Mouse (Mus musculus): ENCODE data around the gene Gpr12. TPM values are rescaled to one million over a fixed set of nuclear protein-coding genes. Genes with fewer than 3 reads are reported as not detected.
"Not testable (repeated sequence)": the region's sequence is repeated elsewhere in the genome, so short reads cannot be mapped to it uniquely, and the experiment has no call there.

The Gpr12 gene
- polyA plus RNA-seq, 1 experiment from 2014 or later = not detected

DNA sequence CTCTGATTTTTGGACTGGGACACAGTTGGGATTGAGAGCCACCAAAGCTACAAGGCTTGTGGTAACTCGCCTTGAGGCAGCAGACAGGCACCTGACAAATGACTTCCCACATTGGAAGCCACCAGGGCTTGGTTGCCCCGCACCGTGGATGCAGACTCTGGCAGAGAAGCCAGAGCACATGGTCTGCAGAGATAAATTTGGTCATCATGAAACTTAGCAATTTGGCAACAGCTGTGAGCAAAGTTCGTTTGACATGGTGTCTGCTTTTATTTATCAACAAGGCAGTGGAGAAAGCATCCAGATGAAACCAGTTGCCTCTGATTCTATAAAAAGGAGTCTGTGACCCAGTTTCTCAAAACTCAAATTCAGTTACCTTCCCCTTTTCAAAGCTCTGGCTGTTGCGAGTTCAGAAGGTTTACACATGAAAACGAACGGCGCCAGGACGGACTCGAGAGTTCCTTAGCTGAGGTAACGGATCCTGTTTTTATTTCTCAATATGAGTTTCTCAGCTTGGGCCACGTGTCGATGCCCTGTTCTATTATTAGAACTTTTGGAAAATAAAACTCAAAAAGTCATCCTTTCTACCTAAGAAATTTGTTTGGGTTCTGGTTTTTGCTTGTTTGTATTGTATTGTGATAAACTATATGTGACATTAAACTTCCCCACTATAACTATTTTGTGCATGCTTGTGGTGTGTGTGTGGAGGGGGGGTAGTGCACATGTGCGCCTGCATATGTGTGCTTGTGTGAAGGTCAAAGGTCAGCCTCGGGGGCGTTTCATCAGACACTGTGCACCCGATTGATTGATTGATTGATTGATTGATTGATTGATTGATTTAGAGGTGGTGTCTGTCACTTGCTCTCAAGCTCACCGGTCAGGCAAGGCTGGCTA is 11.8 kb upstream of the Gpr12 start:
- no peaks in the 10 kb centered on the region; the same call in 1 of the 2 replicates for H3K9me3 ChIP-seq (replicated peaks; ENCODE audit: control insufficient read depth, low read length)
- no peaks in the 10 kb centered on the region for H3K4me1 ChIP-seq (ENCODE audit: control insufficient read depth, insufficient read depth, low read length)
- H3K27ac ChIP-seq (ENCODE audit: low read depth, low read length) = no peak overlapping the region
- no peak overlapping the region for H3K4me2 ChIP-seq
- H3K9ac ChIP-seq (ENCODE audit: low read depth, low read length) = no peak overlapping the region
- WGBS (ENCODE audit: insufficient replicate concordance) = 74% methylated on average over 18 of the region's 18 CpGs
- ATAC-seq (replicated peaks; ENCODE audit: insufficient number of reproducible peaks, low FRiP score, low TSS enrichment) = no peak
- H3K27me3 ChIP-seq (ENCODE audit: control insufficient read depth, insufficient read depth, low read length) = no peaks in the 10 kb centered on the region
- H3K36me3 ChIP-seq (ENCODE audit: control insufficient read depth, insufficient read depth, low read length) = no peaks in the 10 kb centered on the region
- H3K4me3 ChIP-seq (ENCODE audit: low read depth, low read length) = no peak overlapping the region

DNA sequence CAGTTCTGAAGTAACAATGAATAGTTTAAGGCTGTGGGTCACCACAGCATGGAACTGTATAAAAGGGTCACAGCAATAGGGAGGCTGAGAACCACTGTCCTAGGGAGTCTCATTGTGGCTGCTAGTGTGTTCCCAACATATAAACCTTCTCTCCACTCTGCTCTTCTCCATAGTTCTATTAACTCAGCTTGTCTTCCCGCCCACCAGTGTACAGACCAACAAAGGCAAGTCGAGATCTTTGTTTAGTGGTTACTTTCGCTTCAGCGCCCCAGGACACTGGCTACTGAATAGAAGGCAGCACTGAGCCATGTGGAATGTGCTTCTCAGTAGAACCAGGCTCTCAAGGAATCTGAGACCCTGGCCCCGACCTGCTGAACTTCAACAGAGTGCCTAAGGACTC is 7.5 kb upstream of the Gpr12 start:
- no peak overlapping the region for H3K4me2 ChIP-seq
- no peak overlapping the region for H3K27ac ChIP-seq (ENCODE audit: low read depth, low read length)
- H3K36me3 ChIP-seq (ENCODE audit: control insufficient read depth, insufficient read depth, low read length) = no peaks in the 10 kb centered on the region
- WGBS (ENCODE audit: insufficient replicate concordance) = 68% methylated on average over 5 of the region's 5 CpGs
- H3K27me3 ChIP-seq (ENCODE audit: control insufficient read depth, insufficient read depth, low read length) = no peaks in the 10 kb centered on the region
- no peak for ATAC-seq (replicated peaks; ENCODE audit: insufficient number of reproducible peaks, low FRiP score, low TSS enrichment)
- no peaks in the 10 kb centered on the region for H3K4me1 ChIP-seq (ENCODE audit: control insufficient read depth, insufficient read depth, low read length)
- H3K9me3 ChIP-seq (replicated peaks; ENCODE audit: control insufficient read depth, low read length) = no peaks in the 10 kb centered on the region; the same call in 1 of the 2 replicates
- H3K9ac ChIP-seq (ENCODE audit: low read depth, low read length) = no peak overlapping the region
- no peak overlapping the region for H3K4me3 ChIP-seq (ENCODE audit: low read depth, low read length)

DNA sequence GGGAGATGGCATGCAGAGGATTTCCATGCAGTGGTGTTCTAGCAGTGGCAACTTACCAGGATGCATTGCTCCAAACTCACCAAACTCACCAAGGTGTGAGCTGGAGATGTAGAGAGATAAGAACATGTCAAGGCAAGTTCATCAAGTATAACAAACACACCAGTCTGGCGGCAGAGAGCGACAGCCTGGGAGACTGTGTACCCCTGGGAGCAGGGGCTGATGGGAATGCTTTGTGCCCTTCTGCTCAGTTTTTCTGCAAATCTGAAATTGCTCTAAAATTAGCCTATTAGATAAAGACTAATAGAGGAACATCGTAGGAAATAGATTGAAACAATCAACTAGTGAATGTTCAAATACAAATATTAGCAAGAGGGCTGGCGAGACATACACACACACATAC is 6.6 kb upstream of the Gpr12 start:
- H3K9ac ChIP-seq (ENCODE audit: low read depth, low read length) = no peak overlapping the region
- no peak overlapping the region for H3K27ac ChIP-seq (ENCODE audit: low read depth, low read length)
- H3K4me1 ChIP-seq (ENCODE audit: control insufficient read depth, insufficient read depth, low read length) = no peaks in the 10 kb centered on the region
- H3K4me2 ChIP-seq = no peak overlapping the region
- no peaks in the 10 kb centered on the region; the same call in 1 of the 2 replicates for H3K9me3 ChIP-seq (replicated peaks; ENCODE audit: control insufficient read depth, low read length)
- ATAC-seq (replicated peaks; ENCODE audit: insufficient number of reproducible peaks, low FRiP score, low TSS enrichment) = no peak
- 84% methylated on average over 4 of the region's 4 CpGs for WGBS (ENCODE audit: insufficient replicate concordance)
- no peaks in the 10 kb centered on the region for H3K36me3 ChIP-seq (ENCODE audit: control insufficient read depth, insufficient read depth, low read length)
- H3K4me3 ChIP-seq (ENCODE audit: low read depth, low read length) = no peak overlapping the region
- peaks cover 5% of the 10 kb centered on the region for H3K27me3 ChIP-seq (ENCODE audit: control insufficient read depth, insufficient read depth, low read length)

DNA sequence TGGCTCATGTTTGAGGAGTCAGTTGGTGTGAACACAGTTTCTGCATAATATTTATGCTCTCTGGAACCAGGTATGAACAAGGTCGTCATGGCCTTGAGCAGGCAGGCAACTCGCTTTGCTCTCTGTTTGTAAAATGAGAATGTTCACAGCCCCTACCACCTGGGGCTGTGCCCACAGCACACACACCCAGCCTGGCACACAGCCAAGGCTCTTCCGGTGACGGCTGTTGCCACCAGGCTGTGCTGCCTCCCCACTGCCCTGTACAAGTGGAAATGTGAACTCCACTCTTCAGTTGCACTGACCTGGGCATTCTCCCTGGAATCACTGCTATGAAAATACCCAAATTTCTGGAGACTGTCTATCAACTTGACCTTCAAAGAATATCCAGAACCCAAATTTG is 5.9 kb upstream of the Gpr12 start:
- Histone ChIP-seq H3K9ac (ENCODE audit: low read depth, low read length) (no peak overlapping the region), H3K27me3 (ENCODE audit: control insufficient read depth, insufficient read depth, low read length) (peaks cover 12% of the 10 kb centered on the region), H3K4me1 (ENCODE audit: control insufficient read depth, insufficient read depth, low read length) (no peaks in the 10 kb centered on the region), H3K36me3 (ENCODE audit: control insufficient read depth, insufficient read depth, low read length) (no peaks in the 10 kb centered on the region), H3K4me2 (no peak overlapping the region), H3K4me3 (ENCODE audit: low read depth, low read length) (no peak overlapping the region), H3K9me3 (replicated peaks; ENCODE audit: control insufficient read depth, low read length) (no peaks in the 10 kb centered on the region; the same call in 1 of the 2 replicates), H3K27ac (ENCODE audit: low read depth, low read length) (no peak overlapping the region)
- WGBS (ENCODE audit: insufficient replicate concordance) = 73% methylated on average over 4 of the region's 4 CpGs
- ATAC-seq (replicated peaks; ENCODE audit: insufficient number of reproducible peaks, low FRiP score, low TSS enrichment) = no peak

DNA sequence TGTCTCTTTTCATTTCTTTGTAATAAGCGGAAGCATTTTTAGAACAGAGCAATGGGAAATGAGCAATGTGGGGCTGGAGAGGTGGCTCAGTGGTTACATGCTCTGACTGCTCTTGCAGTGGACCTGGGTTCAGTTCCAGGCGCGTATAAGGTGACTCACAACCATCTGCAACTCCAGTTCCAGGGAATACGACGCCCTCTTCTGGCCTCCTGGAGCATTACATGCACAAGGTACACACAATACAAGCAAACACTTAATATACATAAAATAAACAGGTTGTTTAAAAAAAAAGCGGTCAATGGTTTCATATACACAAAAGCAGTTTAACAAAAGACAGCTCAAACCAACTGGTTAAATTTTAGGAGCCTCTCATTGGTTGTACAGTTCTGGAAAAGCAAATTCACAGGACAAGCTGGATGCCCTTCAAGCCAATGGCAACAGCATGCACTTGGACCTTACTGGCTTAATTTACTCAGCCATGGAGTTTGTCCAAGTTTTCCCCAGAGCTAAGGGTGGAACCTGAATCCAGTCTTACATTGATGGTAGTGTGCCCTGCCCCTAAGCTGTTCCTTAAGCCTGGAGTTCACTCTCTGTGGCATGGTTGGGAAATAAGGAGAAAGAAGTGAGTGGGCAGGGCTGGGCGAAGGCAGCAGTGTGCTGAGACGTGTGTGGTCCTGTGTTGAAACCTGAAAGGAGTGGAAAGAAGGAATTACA is 1.5 kb upstream of the Gpr12 start:
- no peak overlapping the region for H3K4me3 ChIP-seq (ENCODE audit: low read depth, low read length)
- H3K36me3 ChIP-seq (ENCODE audit: control insufficient read depth, insufficient read depth, low read length) = no peaks in the 10 kb centered on the region
- no peaks in the 10 kb centered on the region for H3K4me1 ChIP-seq (ENCODE audit: control insufficient read depth, insufficient read depth, low read length)
- H3K27ac ChIP-seq (ENCODE audit: low read depth, low read length) = no peak overlapping the region
- H3K9me3 ChIP-seq (replicated peaks; ENCODE audit: control insufficient read depth, low read length) = no peaks in the 10 kb centered on the region
- H3K27me3 ChIP-seq (ENCODE audit: control insufficient read depth, insufficient read depth, low read length) = peaks cover 43% of the 10 kb centered on the region
- H3K4me2 ChIP-seq = no peak overlapping the region
- 60% methylated on average over 8 of the region's 8 CpGs for WGBS (ENCODE audit: insufficient replicate concordance)
- ATAC-seq (replicated peaks; ENCODE audit: insufficient number of reproducible peaks, low FRiP score, low TSS enrichment) = no peak
- H3K9ac ChIP-seq (ENCODE audit: low read depth, low read length) = no peak overlapping the region

DNA sequence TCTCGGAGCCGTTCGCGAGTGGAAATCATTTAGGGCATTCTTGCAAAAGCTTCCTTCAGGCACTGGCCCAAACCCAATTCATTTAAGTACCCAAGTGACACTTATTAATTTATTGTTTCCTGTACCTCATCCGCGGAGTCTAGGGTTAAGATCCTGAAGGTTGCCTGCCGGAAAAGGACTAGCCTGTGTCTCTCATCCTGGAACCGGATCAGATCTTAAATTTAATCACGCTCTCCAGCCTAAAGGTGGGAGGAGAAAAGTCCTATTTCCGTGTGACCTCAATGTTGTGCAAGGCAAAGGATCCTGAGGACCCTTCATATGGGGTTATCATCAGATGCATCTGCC is 240 bp upstream of the Gpr12 start:
- peaks cover 43% of the 10 kb centered on the region for H3K27me3 ChIP-seq (ENCODE audit: control insufficient read depth, insufficient read depth, low read length)
- H3K4me3 ChIP-seq (ENCODE audit: low read depth, low read length) = peak overlapping the region; percentile 56
- 11% methylated on average over 10 of the region's 10 CpGs for WGBS (ENCODE audit: insufficient replicate concordance)

DNA sequence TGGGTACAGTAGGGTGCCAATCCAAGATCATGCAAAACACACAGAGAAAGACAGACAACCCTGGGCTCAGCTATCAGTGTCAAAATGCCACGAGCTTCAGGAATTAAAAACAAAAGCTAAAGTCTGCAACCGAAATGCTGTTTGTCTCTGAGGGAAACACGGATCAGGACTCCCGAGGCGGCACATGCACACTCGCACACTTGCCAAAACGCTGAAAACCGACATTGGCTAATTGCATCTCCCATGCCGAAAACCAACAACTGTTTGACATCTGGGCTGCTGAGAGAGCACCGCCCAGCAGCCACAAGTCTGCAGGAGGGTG is 922 bp downstream of the Gpr12 start:
- WGBS (ENCODE audit: insufficient replicate concordance) = 9% methylated on average over 10 of the region's 10 CpGs
- ATAC-seq (replicated peaks; ENCODE audit: insufficient number of reproducible peaks, low FRiP score, low TSS enrichment) = no peak
- Histone ChIP-seq H3K4me3 (ENCODE audit: low read depth, low read length) (peak overlapping the region; percentile 56), H3K4me1 (ENCODE audit: control insufficient read depth, insufficient read depth, low read length) (no peaks in the 10 kb centered on the region), H3K27ac (ENCODE audit: low read depth, low read length) (no peak overlapping the region), H3K4me2 (peak overlapping the region; percentile 92), H3K36me3 (ENCODE audit: control insufficient read depth, insufficient read depth, low read length) (no peaks in the 10 kb centered on the region), H3K9me3 (replicated peaks; ENCODE audit: control insufficient read depth, low read length) (no peaks in the 10 kb centered on the region), H3K27me3 (ENCODE audit: control insufficient read depth, insufficient read depth, low read length) (peaks cover 43% of the 10 kb centered on the region), H3K9ac (ENCODE audit: low read depth, low read length) (no peak overlapping the region)

More for the DNA sequence above, 240 bp upstream of the Gpr12 start:
- Histone ChIP-seq H3K9me3 (replicated peaks; ENCODE audit: control insufficient read depth, low read length) (no peaks in the 10 kb centered on the region), H3K4me2 (peak overlapping the region; percentile 92), H3K36me3 (ENCODE audit: control insufficient read depth, insufficient read depth, low read length) (no peaks in the 10 kb centered on the region), H3K9ac (ENCODE audit: low read depth, low read length) (no peak overlapping the region), H3K4me1 (ENCODE audit: control insufficient read depth, insufficient read depth, low read length) (no peaks in the 10 kb centered on the region), H3K27ac (ENCODE audit: low read depth, low read length) (no peak overlapping the region)
- ATAC-seq (replicated peaks; ENCODE audit: insufficient number of reproducible peaks, low FRiP score, low TSS enrichment) = no peak

DNA sequence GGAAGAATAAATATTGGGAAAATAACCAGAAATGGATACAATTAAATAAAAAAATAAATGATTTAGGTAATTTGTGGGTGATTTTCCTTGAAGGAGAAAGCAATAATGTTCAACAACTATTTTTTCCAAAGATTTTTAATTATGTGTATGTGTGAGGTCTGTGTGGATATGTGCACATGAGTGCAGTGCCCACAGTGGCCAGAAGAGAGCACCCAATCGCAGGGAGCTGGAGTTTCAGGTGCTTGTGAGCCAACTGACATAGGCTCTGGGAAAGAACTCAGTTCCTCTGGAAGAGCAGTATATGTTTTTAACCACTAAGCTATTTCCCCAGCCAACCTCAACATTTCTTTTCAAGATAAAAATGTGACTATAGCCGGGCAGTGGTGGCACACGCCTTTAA is 8.4 kb downstream of the Gpr12 start:
- Histone ChIP-seq H3K4me1 (ENCODE audit: control insufficient read depth, insufficient read depth, low read length) (no peaks in the 10 kb centered on the region), H3K27me3 (ENCODE audit: control insufficient read depth, insufficient read depth, low read length) (no peaks in the 10 kb centered on the region), H3K9ac (ENCODE audit: low read depth, low read length) (no peak overlapping the region), H3K9me3 (replicated peaks; ENCODE audit: control insufficient read depth, low read length) (no peaks in the 10 kb centered on the region), H3K27ac (ENCODE audit: low read depth, low read length) (no peak overlapping the region), H3K36me3 (ENCODE audit: control insufficient read depth, insufficient read depth, low read length) (no peaks in the 10 kb centered on the region), H3K4me3 (ENCODE audit: low read depth, low read length) (no peak overlapping the region), H3K4me2 (no peak overlapping the region)
- 72% methylated on average over 3 of the region's 3 CpGs for WGBS (ENCODE audit: insufficient replicate concordance)
- ATAC-seq (replicated peaks; ENCODE audit: insufficient number of reproducible peaks, low FRiP score, low TSS enrichment) = no peak

DNA sequence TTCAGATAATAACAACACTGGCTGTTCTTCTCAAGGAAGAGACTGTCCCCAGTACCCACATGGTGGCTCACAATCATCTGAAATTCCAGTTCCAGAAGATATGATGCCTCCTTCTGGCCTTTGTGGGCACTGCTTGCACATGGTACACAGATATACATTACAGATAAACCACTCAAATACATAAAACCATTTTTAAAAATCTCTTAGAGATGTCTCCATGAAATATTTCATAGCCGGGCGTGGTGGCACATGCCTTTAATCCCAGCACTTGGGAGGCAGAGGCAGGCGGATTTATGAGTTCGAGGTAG is 12.3 kb downstream of the Gpr12 start:
- H3K9me3 ChIP-seq (replicated peaks; ENCODE audit: control insufficient read depth, low read length); H3K4me3 ChIP-seq (ENCODE audit: low read depth, low read length); H3K4me2 ChIP-seq; H3K27ac ChIP-seq (ENCODE audit: low read depth, low read length); H3K36me3 ChIP-seq (ENCODE audit: control insufficient read depth, insufficient read depth, low read length); H3K27me3 ChIP-seq (ENCODE audit: control insufficient read depth, insufficient read depth, low read length); ATAC-seq (replicated peaks; ENCODE audit: insufficient number of reproducible peaks, low FRiP score, low TSS enrichment); H3K9ac ChIP-seq (ENCODE audit: low read depth, low read length); H3K4me1 ChIP-seq (ENCODE audit: control insufficient read depth, insufficient read depth, low read length): not testable (repeated sequence)
- WGBS (ENCODE audit: insufficient replicate concordance) = 83% methylated on average over 4 of the region's 4 CpGs

All from heart, embryonic 11.5 days (tissue).